Mouse (Mus musculus) ES-CJ7 (cell line): ENCODE results near the gene Eif4g1.

Experiments
- DNase-seq: peaks from one replicate; pipeline ENCODE4 v3.0.0; 2011; ENCODE audit warnings: low read depth, low spot score

Gene Eif4g1

DNA sequence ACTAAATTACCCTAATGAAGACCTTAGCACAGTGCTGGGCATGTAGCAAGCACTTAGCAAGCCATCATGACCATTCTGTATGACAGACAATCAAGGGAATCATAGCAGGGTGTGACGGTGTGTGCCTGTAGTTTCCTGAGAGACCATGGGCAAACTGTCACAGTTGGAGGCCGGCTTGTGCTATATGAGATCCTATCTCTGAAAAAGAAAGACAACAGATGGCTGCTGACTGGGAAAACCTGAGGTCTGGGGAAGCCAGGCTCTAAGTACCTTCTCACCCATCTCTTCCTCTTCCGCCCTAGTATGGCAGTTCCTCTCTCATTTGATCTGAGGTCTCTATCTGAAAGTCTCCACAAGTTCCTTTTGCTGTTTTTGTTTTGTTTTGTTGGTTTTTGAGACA lies 37.7 kb downstream of the Eif4g1 start:
- no peak for DNase-seq

- no peak for DNase-seq
Measured at GRCm38 (mm10) chr16:20706407-20707055, 38.4 kb downstream of the Eif4g1 start.

GRCm38 (mm10) chr16:20708220-20708938 lies 40.3 kb downstream of the Eif4g1 start:
- no peak for DNase-seq

DNA sequence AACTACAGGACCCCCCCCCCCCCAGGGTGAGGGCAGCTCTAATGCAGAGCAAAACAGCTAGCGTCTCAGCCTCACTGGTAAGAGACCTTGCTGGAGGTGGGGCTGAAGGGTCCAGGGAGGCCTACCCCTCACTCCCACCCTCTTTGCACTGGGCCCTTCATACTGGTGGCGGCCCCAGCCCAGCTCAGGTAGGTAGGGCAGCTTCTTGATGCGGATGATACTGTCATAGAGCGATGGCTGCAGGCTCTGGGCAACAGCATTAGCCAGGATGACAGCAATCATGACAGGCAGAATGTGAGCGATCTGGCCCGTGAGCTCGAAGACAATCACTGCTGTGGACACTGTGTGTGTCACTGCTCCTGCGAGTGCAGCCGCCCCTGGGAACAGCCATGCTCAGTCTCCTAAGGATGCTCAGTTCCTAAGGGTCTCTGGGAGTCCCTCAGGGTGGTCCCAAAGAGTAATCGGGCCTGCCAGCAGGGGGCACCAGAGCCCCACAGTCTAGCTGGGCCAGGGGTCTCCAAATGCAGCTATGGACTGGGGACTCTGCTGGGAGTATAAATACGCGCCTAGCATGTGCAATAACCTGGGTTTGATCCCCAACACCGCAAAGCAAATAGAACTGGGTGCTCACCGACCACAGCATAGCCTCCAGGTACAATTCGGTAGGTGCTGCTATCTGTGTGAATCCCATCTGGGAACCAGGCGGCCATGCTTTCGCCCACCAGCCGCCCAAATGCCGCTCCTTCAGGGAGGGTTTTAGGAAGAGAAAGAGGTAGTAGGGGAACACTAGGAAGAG lies 41.0 kb downstream of the Eif4g1 start:
- DNase-seq = no peak

- DNase-seq = no peak
Measured at GRCm38 (mm10) chr16:20710370-20710769, 42.3 kb downstream of the Eif4g1 start.

- no peak for DNase-seq
Measured at GRCm38 (mm10) chr16:20710810-20711209, 42.7 kb downstream of the Eif4g1 start.

DNA sequence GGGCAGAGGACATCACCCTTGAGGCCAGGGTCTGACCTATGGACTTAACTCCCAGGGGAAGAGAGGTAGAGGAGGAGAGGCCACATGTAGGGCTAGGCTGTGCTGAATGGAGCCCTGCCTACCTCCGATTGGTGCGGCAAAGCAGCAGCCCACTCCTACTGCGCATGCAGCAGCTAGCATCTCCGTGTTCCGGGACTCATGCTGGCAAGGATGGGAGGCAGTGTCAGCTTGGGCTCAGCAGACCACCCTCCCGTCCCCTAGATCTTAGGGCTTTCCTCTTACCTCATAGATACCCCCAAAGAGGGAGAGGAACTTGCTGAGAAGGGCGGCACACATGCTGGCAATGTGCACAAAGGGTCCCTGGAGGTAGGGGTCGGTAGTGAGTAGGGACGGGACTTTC lies 44.1 kb downstream of the Eif4g1 start:
- no peak for DNase-seq

DNA sequence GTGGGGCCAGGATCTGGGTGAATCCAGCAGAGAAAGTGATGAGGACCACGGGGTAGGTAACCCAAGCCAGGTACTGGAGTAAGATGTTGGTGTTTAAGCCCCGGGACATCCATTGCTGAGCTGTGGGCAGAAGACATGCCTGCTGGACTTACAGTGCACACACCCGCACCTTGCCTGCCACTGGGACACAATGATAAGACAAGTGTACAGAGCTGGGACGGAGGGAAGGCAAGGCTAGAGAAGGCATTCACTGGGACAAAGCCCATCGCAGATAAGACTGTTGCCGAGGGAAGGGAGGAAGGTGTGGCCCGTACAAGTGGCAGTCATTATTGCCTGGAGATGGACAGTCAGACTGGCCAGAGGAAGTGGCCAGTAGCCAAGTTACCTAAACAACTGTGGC lies 44.8 kb downstream of the Eif4g1 start:
- DNase-seq = no peak

GRCm38 (mm10) chr16:20714307-20715080 lies 46.4 kb downstream of the Eif4g1 start:
- peak; percentile 78 for DNase-seq

GRCm38 (mm10) chr16:20715161-20715560 lies 47.0 kb downstream of the Eif4g1 start:
- no peak for DNase-seq

- DNase-seq = no peak
Measured at GRCm38 (mm10) chr16:20715566-20715965, 47.5 kb downstream of the Eif4g1 start.

- peak; percentile 82 for DNase-seq
Measured at GRCm38 (mm10) chr16:20715976-20716840, 48.1 kb downstream of the Eif4g1 start.

GRCm38 (mm10) chr16:20716841-20717180 lies 48.7 kb downstream of the Eif4g1 start:
- DNase-seq = no peak

DNA sequence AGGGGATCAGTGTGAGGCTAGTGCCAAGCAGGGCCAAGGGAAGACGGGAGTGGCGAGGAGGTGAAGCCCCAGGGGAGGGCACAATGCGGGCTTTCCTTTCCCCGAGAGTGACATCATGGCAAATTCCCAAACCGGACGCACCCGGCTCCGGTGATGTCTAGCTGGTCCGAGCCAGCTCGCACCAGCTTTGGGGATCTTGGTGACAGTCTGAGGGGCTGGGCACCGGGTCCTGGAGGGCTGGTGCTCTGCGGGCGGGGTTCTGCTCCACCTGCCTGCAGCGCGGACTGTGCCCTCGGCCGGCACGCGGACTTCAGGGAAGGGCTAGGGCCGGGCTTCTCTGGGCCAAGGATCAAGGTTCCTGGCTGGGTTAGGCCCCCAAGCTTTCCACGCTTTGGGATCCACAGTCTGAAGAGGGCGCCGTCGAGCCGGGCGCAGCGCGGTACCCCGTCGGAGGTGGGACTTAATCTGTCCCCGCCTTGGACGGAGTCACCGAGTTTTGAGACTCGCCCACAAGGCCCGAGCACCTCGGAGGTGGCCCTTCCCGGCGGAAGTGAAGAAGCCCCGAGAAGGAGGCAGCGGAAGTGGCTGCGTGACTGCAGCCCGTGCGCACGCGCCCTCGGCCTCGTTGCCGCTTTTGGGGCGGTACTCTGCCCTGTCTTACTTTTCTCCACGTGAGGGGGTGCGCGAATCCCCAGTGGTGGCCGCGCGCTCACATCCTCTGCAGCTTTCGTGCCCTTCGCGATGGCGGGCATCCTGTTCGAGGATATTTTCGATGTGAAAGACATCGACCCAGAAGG lies 49.3 kb downstream of the Eif4g1 start, which contains the start of the genes Polr2h and Clcn2:
TSS of gene Polr2h (plus strand) at position 485 of the 797 bp plus-strand sequence.
TSS of gene Clcn2 (minus strand) at position 566 of the 797 bp plus-strand sequence.
- DNase-seq = peak; percentile 98

DNA sequence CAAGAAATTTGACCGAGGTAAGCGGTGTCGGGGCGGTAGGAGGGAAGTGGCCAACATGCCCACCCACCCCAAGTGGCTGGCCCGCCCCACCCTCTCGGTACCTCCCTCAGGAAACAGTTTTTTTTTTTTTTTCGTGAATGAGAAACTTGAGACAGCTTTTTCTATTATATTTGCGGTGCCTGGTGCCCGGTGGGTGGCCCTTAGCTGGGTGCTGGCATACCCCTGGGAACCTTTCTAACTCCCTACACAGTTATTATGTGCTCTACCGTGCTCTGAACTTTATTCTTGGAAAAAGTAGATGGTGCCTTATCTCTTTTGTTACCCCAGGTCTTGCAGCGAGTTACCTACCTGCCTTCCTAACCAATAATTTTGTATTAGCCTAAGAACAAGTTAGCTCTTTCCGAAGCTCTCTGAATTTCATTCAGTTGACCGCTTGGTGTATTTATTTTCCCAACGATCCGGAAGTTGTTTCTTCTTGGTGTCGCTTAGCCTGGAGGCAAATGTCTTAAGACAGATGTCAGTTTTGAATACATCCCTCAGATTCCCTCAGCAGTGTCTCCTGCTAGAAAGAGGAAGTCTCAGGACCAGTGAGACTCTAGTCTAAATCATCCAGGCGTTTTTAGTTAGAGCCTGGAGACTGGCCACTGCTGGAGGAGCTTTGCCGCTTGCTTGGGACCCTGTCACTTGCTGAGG lies 50.0 kb downstream of the Eif4g1 start:
- DNase-seq = no peak

DNA sequence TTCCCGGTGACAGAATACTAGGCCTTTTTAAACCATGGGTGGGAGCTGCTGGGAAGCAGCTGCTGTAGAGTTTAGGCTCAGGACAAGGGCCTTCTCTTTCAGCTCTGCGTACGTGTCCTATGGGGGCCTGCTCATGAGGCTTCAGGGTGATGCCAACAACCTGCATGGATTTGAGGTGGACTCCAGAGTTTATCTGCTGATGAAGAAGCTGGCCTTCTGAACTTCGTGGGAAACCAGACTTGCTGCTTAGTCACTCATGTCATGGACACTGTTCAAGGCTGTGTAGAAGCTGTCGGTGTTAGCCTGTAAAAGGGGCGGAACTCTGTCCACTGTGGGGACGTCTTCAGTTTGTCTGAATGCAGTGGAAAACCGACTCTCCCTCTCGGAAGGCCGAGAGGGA lies 53.7 kb downstream of the Eif4g1 start:
- no peak for DNase-seq

DNA sequence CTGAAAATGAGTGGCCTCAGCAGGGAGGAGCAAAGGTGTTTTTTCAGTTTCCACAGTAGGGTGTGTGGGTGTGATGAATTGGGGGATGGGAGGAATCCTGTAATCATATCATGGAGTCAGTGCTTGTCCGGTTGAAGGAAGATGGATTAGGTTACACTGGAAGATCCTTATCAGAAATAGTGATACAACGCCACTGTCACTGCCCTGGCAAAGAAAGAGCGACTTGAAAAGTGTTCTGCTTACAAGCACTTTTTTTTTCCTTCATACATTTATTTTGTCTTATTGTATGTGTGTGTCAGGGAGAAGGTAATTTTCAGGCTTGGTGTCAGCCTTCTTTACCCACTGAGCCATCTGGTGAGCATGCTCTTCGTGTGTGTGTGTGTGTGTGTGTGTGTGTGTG lies 54.6 kb downstream of the Eif4g1 start:
- no peak for DNase-seq

GRCm38 (mm10) chr16:20723247-20723646 lies 55.1 kb downstream of the Eif4g1 start:
- no peak for DNase-seq

GRCm38 (mm10) chr16:20724338-20724748 lies 56.2 kb downstream of the Eif4g1 start:
- peak; percentile 88 for DNase-seq
